Mouse (Mus musculus) ES-Bruce4 (cell line): ENCODE data around the gene Celf2.

Source experiments
- CTCF ChIP-seq: IDR thresholded peaks from one replicate; pipeline ENCODE4 v1.8.1; 2011; ENCODE audit warnings: low read depth, low read length
- EP300 ChIP-seq: IDR thresholded peaks from 2 replicates; pipeline ENCODE4 v1.6.1; 2011; ENCODE audit warnings: low read depth, low read length; ENCODE audit not compliant: insufficient read depth
- POLR2A ChIP-seq: IDR thresholded peaks from one replicate; pipeline ENCODE4 v1.8.1; 2011; ENCODE audit warnings: low read length; ENCODE audit not compliant: insufficient read depth

- TF ChIP-seq CTCF (no peak), POLR2A (no peak), EP300 (no peak)
Measured at GRCm38 (mm10) chr2:7460329-7461056, 48.9 kb downstream of the Celf2 start.
